Mouse (Mus musculus) CH12.LX (cell line): ENCODE data around the gene Npas4. TPM values are rescaled to one million over a fixed set of nuclear protein-coding genes. Genes with fewer than 3 reads are reported as not detected.

Experiments used
- DNase-seq: peaks from one replicate; pipeline ENCODE4 v3.0.0-alpha.2; 2013; ENCODE audit errors: extremely low read depth
- H3K27ac ChIP-seq: 2 replicates; pipeline ENCODE4 v1.5.1; 2012; ENCODE audit warnings: low read depth, mild to moderate bottlenecking, control low read depth, moderate library complexity; ENCODE audit not compliant: insufficient read depth
- H3K27me3 ChIP-seq: replicated peaks from 2 replicates; pipeline ENCODE3; 2012; ENCODE audit warnings: inconsistent platforms
- H3K36me3 ChIP-seq, 2 experiments: replicated peaks in 1 of 2; 2 replicates each; pipeline versions ENCODE3 to v1.6.1; 2012; ENCODE audit warnings: inconsistent platforms in 1 of 2, low read length in 1 of 2, mild to moderate bottlenecking in 1 of 2, mixed read lengths in 1 of 2, moderate library complexity in 1 of 2; ENCODE audit not compliant: control insufficient read depth in 1 of 2, insufficient read depth in 1 of 2
- H3K4me1 ChIP-seq, 2 experiments: 2 replicates each; pipeline ENCODE4 v1.6.1; 2012; ENCODE audit warnings: inconsistent platforms in 1 of 2, moderate library complexity in 1 of 2; ENCODE audit not compliant: insufficient read depth in 2 of 2, control insufficient read depth in 1 of 2
- H3K4me2 ChIP-seq: 2 replicates; pipeline ENCODE4 v1.6.1; 2012; ENCODE audit warnings: low read depth, mild to moderate bottlenecking, control low read depth; ENCODE audit not compliant: poor library complexity, insufficient read depth, severe bottlenecking
- H3K4me3 ChIP-seq, 3 experiments: fragments of 150-350 bp in 1 of 3; sonication (generic) in 1 of 3; replicated peaks in 1 of 3; 2 replicates each; pipeline versions ENCODE3 to v1.5.1; 2011 to 2012; ENCODE audit warnings: low read depth in 2 of 3, low read length in 2 of 3, mild to moderate bottlenecking in 2 of 3, moderate library complexity in 2 of 3, control low read depth in 1 of 3, improper control_type of control experiment in 1 of 3, inconsistent platforms in 1 of 3, mixed read lengths in 1 of 3; ENCODE audit not compliant: poor library complexity in 1 of 3
- H3K79me2 ChIP-seq: replicated peaks from 2 replicates; pipeline ENCODE4 v1.6.1; 2012; ENCODE audit warnings: mild to moderate bottlenecking, moderate library complexity; ENCODE audit not compliant: control insufficient read depth, poor library complexity, insufficient read depth, severe bottlenecking; ENCODE audit errors: extremely low read depth
- H3K9ac ChIP-seq: 2 replicates; pipeline ENCODE4 v1.6.1; 2012; ENCODE audit warnings: low read depth, mild to moderate bottlenecking, control low read depth, moderate library complexity; ENCODE audit not compliant: insufficient read depth
- H3K9me3 ChIP-seq: replicated peaks from 2 replicates; pipeline ENCODE3; 2012; ENCODE audit warnings: low read length, inconsistent platforms, mixed read lengths
- BHLHE40 ChIP-seq: IDR thresholded peaks from 2 replicates; pipeline ENCODE4 v1.6.1; 2011; ENCODE audit warnings: mild to moderate bottlenecking, low read depth, low read length, improper control_type of control experiment
- E2F4 ChIP-seq: IDR thresholded peaks from 2 replicates; pipeline ENCODE4 v1.6.1; 2011; ENCODE audit warnings: low read depth, low read length, improper control_type of control experiment; ENCODE audit not compliant: insufficient replicate concordance
- ELF1 ChIP-seq: IDR thresholded peaks from 2 replicates; pipeline ENCODE4 v1.6.1; 2014; ENCODE audit warnings: low read depth, mild to moderate bottlenecking, inconsistent platforms, low read length, improper control_type of control experiment
- ETS1 ChIP-seq: conservative IDR thresholded peaks from 2 replicates; pipeline ENCODE4 v1.6.1; 2012; ENCODE audit warnings: low read depth, mild to moderate bottlenecking, inconsistent platforms, low read length, improper control_type of control experiment, moderate library complexity
- GABPA ChIP-seq: IDR thresholded peaks from 2 replicates; pipeline ENCODE4 v1.6.1; 2012; ENCODE audit warnings: low read depth, low read length, improper control_type of control experiment, inconsistent platforms; ENCODE audit not compliant: insufficient replicate concordance
- HCFC1 ChIP-seq: IDR thresholded peaks from 2 replicates; pipeline ENCODE4 v1.6.1; 2012; ENCODE audit warnings: low read depth, mild to moderate bottlenecking, inconsistent platforms, low read length, improper control_type of control experiment
- JUN ChIP-seq: IDR thresholded peaks from 2 replicates; pipeline ENCODE4 v1.6.1; 2011; ENCODE audit warnings: low read depth, mild to moderate bottlenecking, low read length, improper control_type of control experiment, moderate library complexity; ENCODE audit not compliant: insufficient read depth
- MAFK ChIP-seq: IDR thresholded peaks from 2 replicates; pipeline ENCODE4 v1.6.1; 2011; ENCODE audit warnings: low read length, improper control_type of control experiment; ENCODE audit not compliant: insufficient replicate concordance
- MAX ChIP-seq: IDR thresholded peaks from 2 replicates; pipeline ENCODE4 v1.6.1; 2011; ENCODE audit warnings: low read length, improper control_type of control experiment
- MAZ ChIP-seq: IDR thresholded peaks from 2 replicates; pipeline ENCODE4 v1.6.1; 2012; ENCODE audit warnings: low read depth, mild to moderate bottlenecking, inconsistent platforms, low read length, improper control_type of control experiment, moderate library complexity
- MEF2A ChIP-seq: IDR thresholded peaks from 2 replicates; pipeline ENCODE4 v1.6.1; 2014; ENCODE audit warnings: low read depth, mild to moderate bottlenecking, inconsistent platforms, low read length, improper control_type of control experiment, borderline replicate concordance
- MXI1 ChIP-seq: IDR thresholded peaks from 2 replicates; pipeline ENCODE4 v1.6.1; 2011; ENCODE audit warnings: mild to moderate bottlenecking, low read depth, low read length, improper control_type of control experiment
- MYC ChIP-seq: IDR thresholded peaks from 2 replicates; pipeline ENCODE4 v1.6.1; 2011; ENCODE audit warnings: low read depth, mild to moderate bottlenecking, improper control_type of control experiment, low read length
- NELFE ChIP-seq: IDR thresholded peaks from 2 replicates; pipeline ENCODE4 v1.6.1; 2011; ENCODE audit warnings: low read depth, low read length, improper control_type of control experiment
- NRF1 ChIP-seq: IDR thresholded peaks from 2 replicates; pipeline ENCODE4 v1.6.1; 2014; ENCODE audit warnings: low read depth, mild to moderate bottlenecking, inconsistent platforms, low read length, improper control_type of control experiment, moderate library complexity
- PAX5 ChIP-seq: IDR thresholded peaks from 2 replicates; pipeline ENCODE4 v1.6.1; 2012; ENCODE audit warnings: low read length, inconsistent platforms, mixed read lengths
- POLR2A ChIP-seq: IDR thresholded peaks from 2 replicates; pipeline ENCODE4 v1.6.1; 2011; ENCODE audit warnings: low read depth, mild to moderate bottlenecking, improper control_type of control experiment, low read length
- POLR2AphosphoS2 ChIP-seq: IDR thresholded peaks from 2 replicates; pipeline ENCODE4 v1.6.1; 2011; ENCODE audit warnings: low read depth, low read length, improper control_type of control experiment
- RAD21 ChIP-seq: IDR thresholded peaks from 2 replicates; pipeline ENCODE4 v1.6.1; 2011; ENCODE audit warnings: low read depth, mild to moderate bottlenecking, low read length, improper control_type of control experiment, moderate library complexity
- TBP ChIP-seq: conservative IDR thresholded peaks from 2 replicates; pipeline ENCODE4 v1.6.1; 2011; ENCODE audit warnings: low read depth, low read length, improper control_type of control experiment
- UBTF ChIP-seq: IDR thresholded peaks from 2 replicates; pipeline ENCODE4 v1.6.1; 2012; ENCODE audit warnings: low read depth, mild to moderate bottlenecking, inconsistent platforms, low read length, improper control_type of control experiment, moderate library complexity
- USF1 ChIP-seq: IDR thresholded peaks from 2 replicates; pipeline ENCODE4 v1.6.1; 2014; ENCODE audit warnings: low read depth, mild to moderate bottlenecking, inconsistent platforms, low read length, improper control_type of control experiment
- USF2 ChIP-seq: conservative IDR thresholded peaks from 2 replicates; pipeline ENCODE4 v1.6.1; 2011; ENCODE audit warnings: low read depth, low read length, improper control_type of control experiment
- ZC3H11A ChIP-seq: IDR thresholded peaks from 2 replicates; pipeline ENCODE4 v1.6.1; 2012; ENCODE audit warnings: low read depth, mild to moderate bottlenecking, inconsistent platforms, low read length, improper control_type of control experiment
- ZKSCAN1 ChIP-seq: IDR thresholded peaks from 2 replicates; pipeline ENCODE4 v1.6.1; 2012; ENCODE audit warnings: low read depth, inconsistent platforms, low read length, improper control_type of control experiment, borderline replicate concordance
- ZMIZ1 ChIP-seq: IDR thresholded peaks from 2 replicates; pipeline ENCODE4 v1.6.1; 2012; ENCODE audit warnings: low read depth, mild to moderate bottlenecking, inconsistent platforms, low read length, improper control_type of control experiment
- dilution Hi-C: fragments of 300-500 bp; cut with MboI; formaldehyde crosslinking; loops from 2 replicates; pipeline ENCODE4 v1.14.3; 2020; ENCODE audit warnings: low sequenced_read_pairs; ENCODE audit not compliant: extremely low pct_unique_long_range_greater_than_20kb, extremely low pct_ligation_motif_present
- in situ Hi-C: fragments of 300-500 bp; cut with MboI; formaldehyde crosslinking; loops from 3 replicates; pipeline ENCODE4 v1.14.3; 2019; ENCODE audit warnings: low sequenced_read_pairs, low pct_ligation_motif_present, low pct_unique_long_range_greater_than_20kb, mixed read lengths
- polyA plus RNA-seq: library from polyadenylated mRNA; unstranded; fragments of >175 nt; gene quantifications from 2 replicates; pipeline ENCODE4 v1.2.1, GENCODE M21; 2012; ENCODE audit warnings: low read depth; ENCODE audit not compliant: insufficient read length
- total RNA-seq, 2 experiments: library from RNA; depleted of rRNA; stranded (reverse); fragments of 300-350 nt in 1 of 2; fragments of >200 nt in 1 of 2; gene quantifications; 2 replicates each; pipeline ENCODE4 v1.2.3; 2012 to 2014

Gene Npas4
- total and polyA plus RNA-seq, 3 experiments = not detected

DNA sequence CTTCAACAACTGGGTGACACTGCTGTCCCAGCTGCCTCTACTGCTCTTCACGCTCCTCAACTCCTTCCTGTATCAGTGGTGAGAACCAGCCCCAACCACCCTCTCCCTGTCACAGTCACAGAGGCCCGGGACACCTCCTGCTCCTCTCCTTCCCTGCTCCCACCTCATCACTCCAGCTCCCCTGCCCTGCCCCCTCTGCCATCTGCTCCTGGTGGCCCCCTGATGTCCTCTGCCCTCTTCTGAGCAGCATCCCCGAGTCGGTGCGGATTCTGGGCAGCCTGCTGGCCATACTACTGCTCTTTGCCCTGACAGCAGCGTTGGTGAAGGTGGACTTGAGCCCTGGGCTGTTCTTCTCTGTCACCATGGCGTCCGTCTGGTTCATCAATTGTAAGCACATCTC lies 36.0 kb upstream of the Npas4 start:
- H3K79me2 ChIP-seq = no peaks in the 10 kb centered on the region
- peaks cover 16 to 51% of the 10 kb centered on the region in 2 experiments for H3K36me3 ChIP-seq
- H3K4me3 ChIP-seq = no peak overlapping the region
- no peak for TF ChIP-seq ZMIZ1
- TF ChIP-seq NELFE = no peak
- TF ChIP-seq NRF1 = no peak
- TF ChIP-seq USF1 = no peak
- no peak for TF ChIP-seq BHLHE40
- TF ChIP-seq MYC = no peak
- TF ChIP-seq MAX = no peak
- TF ChIP-seq POLR2A = no peak
- no peak for TF ChIP-seq MEF2A
- TF ChIP-seq HCFC1 = no peak
- TF ChIP-seq MXI1 = no peak
- no peak for TF ChIP-seq PAX5
- no peak for TF ChIP-seq ZC3H11A
- TF ChIP-seq GABPA = no peak
- TF ChIP-seq ZKSCAN1 = no peak
- no peak for TF ChIP-seq JUN
- TF ChIP-seq MAZ = no peak
- no peak for TF ChIP-seq TBP
- TF ChIP-seq ETS1 = no peak
- TF ChIP-seq ELF1 = no peak
- TF ChIP-seq, all 38 proteins: peak for 0
- H3K27ac ChIP-seq = no peak overlapping the region
- peaks cover 13 to 16% of the 10 kb centered on the region in 2 experiments for H3K4me1 ChIP-seq
- peaks cover under 1% of the 10 kb centered on the region for H3K27me3 ChIP-seq
- no peak for DNase-seq
- no peak overlapping the region for H3K4me2 ChIP-seq
- no peak overlapping the region for H3K9ac ChIP-seq
- dilution Hi-C loops (no loop called here), in situ Hi-C loops (no loop called here)
- no peaks in the 10 kb centered on the region for H3K9me3 ChIP-seq

DNA sequence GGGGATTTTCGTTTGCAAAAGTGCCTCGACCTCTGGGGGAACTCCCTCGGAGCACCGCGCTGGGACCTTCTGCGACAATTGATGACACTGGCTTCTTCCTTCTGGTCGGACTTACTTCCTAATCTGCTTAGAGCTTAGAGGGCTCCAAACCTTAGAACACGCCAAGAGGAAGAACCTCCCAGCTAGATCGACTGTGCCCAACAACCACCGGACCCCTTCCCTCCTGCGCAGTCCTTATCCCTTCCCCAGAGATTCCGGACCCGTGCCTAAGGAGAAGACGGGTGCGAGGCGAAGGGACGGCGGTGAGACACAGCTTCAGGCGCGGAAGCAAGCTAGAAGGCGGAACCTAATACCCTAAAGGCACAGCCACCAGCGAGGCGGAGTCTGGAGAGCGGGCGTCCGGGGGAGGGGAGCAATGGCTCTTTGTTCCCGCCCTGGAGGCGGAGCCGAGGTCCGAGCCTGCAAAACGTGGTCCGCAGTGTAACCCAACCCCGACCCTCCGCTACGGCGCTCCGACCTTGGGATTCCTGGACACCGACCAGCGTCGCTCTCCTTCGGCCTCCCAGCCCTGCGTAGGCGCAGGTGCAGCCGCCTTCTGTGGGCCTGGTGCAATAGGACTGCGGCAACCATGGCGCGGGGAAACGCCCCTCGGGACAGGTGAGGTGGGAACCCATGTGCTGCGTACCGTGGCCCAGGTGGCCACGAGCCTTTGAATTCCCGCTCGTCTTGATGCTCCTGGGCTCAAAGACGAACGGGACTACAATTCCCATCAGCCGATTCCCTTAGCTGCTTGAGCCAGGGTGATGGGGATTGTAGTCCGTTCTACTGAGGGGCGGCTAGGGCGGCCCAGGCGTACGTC lies 33.7 kb upstream of the Npas4 start, which contains the start of gene Slc29a2:
Gene Slc29a2, plus strand, starts transcription at position 240 of the 859 bp plus-strand sequence.
- peak within 1 kb of the TSS; percentile 76 for H3K27ac ChIP-seq
- H3K9ac ChIP-seq = peak within 1 kb of the TSS; percentile 18; the same call in 1 of the 2 replicates
- H3K79me2 ChIP-seq = no peaks in the 10 kb centered on the region
- H3K4me1 ChIP-seq = peaks cover 10 to 14% of the 10 kb centered on the region in 2 experiments
- H3K36me3 ChIP-seq = peaks cover 8 to 28% of the 10 kb centered on the region in 2 experiments
- H3K4me2 ChIP-seq = peak within 1 kb of the TSS; percentile 79
- dilution Hi-C loops (no loop called here), in situ Hi-C loops (no loop called here)
- DNase-seq = peak; percentile 90
- no peaks in the 10 kb centered on the region for H3K9me3 ChIP-seq
- H3K27me3 ChIP-seq = peaks cover 4% of the 10 kb centered on the region
- TF ChIP-seq HCFC1 = peak; percentile 83
- TF ChIP-seq MEF2A = no peak; the same call in 1 of the 2 replicates
- TF ChIP-seq ELF1 = peak; percentile 80
- peak; percentile 71; the same call in 1 of the 2 replicates for TF ChIP-seq UBTF
- peak; percentile 82 for TF ChIP-seq MXI1
- peak; percentile 79; the same call in 1 of the 2 replicates for TF ChIP-seq POLR2AphosphoS2
- peak; percentile 90 for TF ChIP-seq ZMIZ1
- TF ChIP-seq NELFE = peak; percentile 97
- TF ChIP-seq MAFK = no peak
- TF ChIP-seq MAX = peak; percentile 68
- no peak for TF ChIP-seq RAD21
- 0 out of 2 replicates have a peak, but pooled peaks have one; percentile 48 for TF ChIP-seq E2F4
- TF ChIP-seq PAX5 = no peak
- TF ChIP-seq USF2 = no peak
- peak; percentile 97 for TF ChIP-seq POLR2A
- peak; percentile 60 for TF ChIP-seq TBP
- TF ChIP-seq MYC = peak; percentile 85
- H3K4me3 ChIP-seq = peak within 1 kb of the TSS; percentile 67 to 89 (median 69)
